Mouse (Mus musculus) testis, adult 2 months (tissue): ENCODE measurements around the gene Ugt1a6b.

ENCODE experiments used
- CTCF ChIP-seq: fragments of 200-500 bp; IDR thresholded peaks from 2 replicates; pipeline ENCODE4 v1.5.1; 2012; ENCODE audit warnings: low read depth, mild to moderate bottlenecking, inconsistent platforms, low read length, moderate library complexity; ENCODE audit not compliant: control insufficient read depth, insufficient read depth, insufficient replicate concordance
- POLR2A ChIP-seq: fragments of 200-500 bp; IDR thresholded peaks from 2 replicates; pipeline ENCODE4 v1.6.1; 2012; ENCODE audit warnings: low read depth, mild to moderate bottlenecking, inconsistent platforms, low read length, moderate library complexity; ENCODE audit not compliant: control insufficient read depth

DNA sequence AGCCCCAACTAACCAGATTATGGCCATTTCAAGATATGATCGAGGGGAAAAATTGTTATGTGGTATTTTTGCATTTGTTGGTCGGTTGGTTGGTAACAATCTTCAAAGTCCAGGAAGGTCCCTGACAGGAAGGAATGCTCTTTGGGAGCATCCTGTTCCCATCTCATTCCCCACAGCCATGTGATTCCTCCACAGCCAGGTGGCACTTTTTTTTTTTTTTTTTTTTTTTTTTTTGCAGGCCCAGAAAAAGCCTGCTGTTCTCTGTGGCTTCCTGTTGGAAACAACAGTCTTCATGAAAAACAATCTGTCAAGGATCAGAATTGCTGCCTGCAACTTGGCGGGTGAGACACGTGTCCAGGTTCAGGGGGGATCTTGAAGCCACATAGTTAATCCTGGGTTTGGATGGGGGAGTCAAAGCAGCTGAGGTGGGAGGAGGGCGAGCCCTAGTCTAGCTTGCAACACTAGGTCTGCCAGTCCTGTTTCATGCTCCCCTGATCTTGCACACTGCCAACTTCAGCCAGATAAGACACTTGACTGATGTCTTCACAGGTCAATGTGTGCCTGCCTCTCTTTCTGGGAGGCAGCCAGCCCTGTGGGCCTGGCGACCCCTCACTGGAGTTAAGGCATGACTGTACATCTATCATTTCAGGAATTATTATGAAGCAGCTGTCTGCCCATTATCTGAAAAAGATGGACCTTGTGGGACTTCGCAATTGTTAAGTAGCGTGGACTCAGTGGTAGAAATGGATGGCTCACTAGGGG, 156.0 kb downstream of the Ugt1a6b start:
- no peak for TF ChIP-seq POLR2A
- TF ChIP-seq CTCF, result no peak
